Mouse (Mus musculus) adrenal gland, adult 8-10 months (tissue): ENCODE measurements around the gene Fam216a. TPM values are rescaled to one million over a fixed set of nuclear protein-coding genes. Genes with fewer than 3 reads are reported as not detected.
"Not testable (repeated sequence)": the region's sequence is repeated elsewhere in the genome, so short reads cannot be mapped to it uniquely, and the experiment has no call there.

Source experiments
- DNase-seq: peaks from one replicate; pipeline ENCODE4 v3.0.0; 2022
- total RNA-seq, 4 experiments: library from RNA; stranded (reverse); gene quantifications; 2 replicates each; pipeline ENCODE4 v1.2.4; 2022

Fam216a gene
- total RNA-seq, 4 experiments from 2014 or later: 31.1 to 45.8 (median 38.8) TPM

GRCm38 (mm10) chr5:122320205-122320781 is 51.9 kb downstream of the Fam216a start:
- no peak for DNase-seq

- DNase-seq: no peak
Measured at GRCm38 (mm10) chr5:122319474-122320204, 52.5 kb downstream of the Fam216a start.

GRCm38 (mm10) chr5:122318976-122319375 is 53.2 kb downstream of the Fam216a start:
- DNase-seq: not testable (repeated sequence)

GRCm38 (mm10) chr5:122318100-122318499 is 54.1 kb downstream of the Fam216a start:
- DNase-seq: no peak

- no peak for DNase-seq
Measured at GRCm38 (mm10) chr5:122317329-122318045, 54.7 kb downstream of the Fam216a start.

GRCm38 (mm10) chr5:122314966-122315667 is 57.0 kb downstream of the Fam216a start:
- peak; percentile 90 for DNase-seq

Other genes starting within 250 kb of the Fam216a start
- under 1 TPM in 1 of 4 experiments, not detected in 3; 0.22 TPM for gene Ccdc63, start 231.5 kb downstream of the Fam216a start, total RNA-seq
- gene Ppp1cc, start 214.1 kb downstream of the Fam216a start, total RNA-seq: 100 to 1,000 TPM; 122 to 226 (median 188) TPM
- gene Hvcn1, start 165.6 kb downstream of the Fam216a start, total RNA-seq: 1 to 10 TPM; 1.8 to 8.0 (median 4.2) TPM
- gene Tctn1, start 107.9 kb downstream of the Fam216a start, total RNA-seq: 10 to 100 TPM; 14.8 to 34.9 (median 23.1) TPM
- 10 to 100 TPM; 65.9 to 69.7 (median 68.8) TPM for gene Pptc7, start 88.0 kb downstream of the Fam216a start, total RNA-seq
- gene Rad9b, start 18.1 kb downstream of the Fam216a start, total RNA-seq: 1 to 10 TPM; 2.4 to 5.4 (median 4.5) TPM
- gene Vps29, start 18.0 kb downstream of the Fam216a start, total RNA-seq: 100 to 1,000 TPM; 147 to 170 (median 156) TPM
- gene Gpn3, start 488 bp downstream of the Fam216a start, total RNA-seq: 10 to 100 TPM; 31.5 to 38.5 (median 35.0) TPM
- 100 to 1,000 TPM; 189 to 253 (median 205) TPM for gene Arpc3, start 19.5 kb upstream of the Fam216a start, total RNA-seq
- gene Anapc7, start 49.3 kb upstream of the Fam216a start, total RNA-seq: 10 to 100 TPM; 49.1 to 59.5 (median 55.4) TPM
- 100 to 1,000 TPM; 187 to 206 (median 196) TPM for gene Atp2a2, start 129.9 kb upstream of the Fam216a start, total RNA-seq
- gene Ift81, start 242.2 kb upstream of the Fam216a start, total RNA-seq: 10 to 100 TPM; 13.9 to 30.8 (median 21.5) TPM